Mouse (Mus musculus) kidney, embryonic 14.5 days (tissue): ENCODE measurements around the gene Nfat5. TPM values are rescaled to one million over a fixed set of nuclear protein-coding genes. Genes with fewer than 3 reads are reported as not detected.
A peak's percentile ranks its signal among the peaks of the same experiment; 100 is the strongest.

Source experiments
- ATAC-seq: fragments of 200-750 bp; cut with Nextera tagmentation; 2 replicates; pipeline ENCODE4 v1.8.0; 2017; ENCODE audit warnings: moderate number of reproducible peaks, mild to moderate bottlenecking, moderate TSS enrichment, moderate library complexity; ENCODE audit not compliant: low FRiP score, low TSS enrichment
- H3K27ac ChIP-seq: fragments of 300-500 bp; sonication (generic); 2 replicates; pipeline ENCODE4 v1.5.1; 2014; ENCODE audit warnings: low read depth, mild to moderate bottlenecking, low read length, moderate library complexity, mixed read lengths
- H3K27me3 ChIP-seq: fragments of 300-500 bp; sonication (generic); 2 replicates; pipeline ENCODE4 v1.6.1; 2014; ENCODE audit warnings: mild to moderate bottlenecking, low read length; ENCODE audit not compliant: control insufficient read depth, insufficient read depth
- H3K36me3 ChIP-seq: fragments of 300-500 bp; sonication (generic); 2 replicates; pipeline ENCODE4 v1.6.1; 2014; ENCODE audit warnings: low read length, mixed read lengths; ENCODE audit not compliant: control insufficient read depth, insufficient read depth
- H3K4me1 ChIP-seq: fragments of 300-500 bp; sonication (generic); 2 replicates; pipeline ENCODE4 v1.6.1; 2014; ENCODE audit warnings: low read length, mixed read lengths; ENCODE audit not compliant: control insufficient read depth, insufficient read depth
- H3K4me2 ChIP-seq: fragments of 300-500 bp; sonication (generic); replicated peaks from 2 replicates; pipeline ENCODE4 v1.6.1; 2014; ENCODE audit warnings: low read depth, mild to moderate bottlenecking, low read length
- H3K4me3 ChIP-seq: fragments of 300-500 bp; sonication (generic); 2 replicates; pipeline ENCODE4 v1.5.1; 2014; ENCODE audit warnings: mild to moderate bottlenecking, low read length
- H3K9ac ChIP-seq: fragments of 300-500 bp; sonication (generic); 2 replicates; pipeline ENCODE4 v1.6.1; 2014; ENCODE audit warnings: low read depth, mild to moderate bottlenecking, low read length, moderate library complexity
- H3K9me3 ChIP-seq: fragments of 300-500 bp; sonication (generic); 2 replicates; pipeline ENCODE4 v1.6.1; 2016; ENCODE audit warnings: low read length; ENCODE audit not compliant: control insufficient read depth
- WGBS: fragments of 180-500 bp; shearing (Covaris S2); extraction: QIAGEN DNeasy Blood & Tissue Kit; methylation state at CpG from one replicate; pipeline ENCODE4 v1.1.7; 2014; 5-methylcytosine and 5-hydroxymethylcytosine counted together
- polyA plus RNA-seq: library from polyadenylated mRNA; unstranded; fragments of >200 nt; fragmentation: Nextera tagmentation; extraction: Ambion mirVana; gene quantifications from 2 replicates; pipeline ENCODE4 v1.2.1, GENCODE M21; 2014

Nfat5 gene
- polyA plus RNA-seq, result 30.1 and 33.9 TPM in 2 replicates

DNA sequence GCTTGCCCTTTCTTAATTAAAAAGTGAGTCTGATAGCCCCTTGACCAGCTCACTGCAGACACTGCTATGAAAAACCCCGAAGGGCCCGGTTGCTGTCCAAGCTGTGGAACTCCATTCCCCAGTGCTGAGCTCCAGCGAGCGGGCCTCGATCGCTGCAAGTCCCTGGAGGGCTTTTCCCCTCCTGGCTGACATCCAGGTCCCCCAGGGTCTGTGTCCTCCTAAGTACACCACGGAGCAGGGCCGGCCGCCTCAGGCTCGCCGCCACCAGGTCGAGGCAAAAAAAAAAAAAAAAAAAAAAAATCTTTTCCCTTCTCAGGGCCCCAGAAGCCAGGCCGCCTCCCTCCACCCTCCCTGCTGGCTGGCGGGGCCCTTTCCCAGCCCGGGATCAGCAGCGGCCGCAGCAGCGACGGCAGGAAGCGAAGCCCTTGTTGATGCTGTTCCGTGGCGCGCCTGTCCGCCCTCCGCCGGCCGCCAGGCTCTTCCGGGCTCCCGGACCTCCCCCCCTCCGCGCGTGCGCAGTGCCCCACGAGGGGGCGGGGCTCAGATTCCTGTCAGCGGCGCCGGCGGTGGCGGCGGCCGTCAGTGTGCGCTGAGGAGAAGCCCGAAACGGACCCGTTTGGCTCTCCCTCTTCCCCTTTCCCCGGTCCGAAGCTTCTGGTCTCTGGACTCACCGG lies at the start of gene Nfat5:
TSS of gene Nfat5 (plus strand) at position 543 of the 674 bp plus-strand sequence.
- WGBS, result under 1% methylated on average over 48 of the region's 49 CpGs

DNA sequence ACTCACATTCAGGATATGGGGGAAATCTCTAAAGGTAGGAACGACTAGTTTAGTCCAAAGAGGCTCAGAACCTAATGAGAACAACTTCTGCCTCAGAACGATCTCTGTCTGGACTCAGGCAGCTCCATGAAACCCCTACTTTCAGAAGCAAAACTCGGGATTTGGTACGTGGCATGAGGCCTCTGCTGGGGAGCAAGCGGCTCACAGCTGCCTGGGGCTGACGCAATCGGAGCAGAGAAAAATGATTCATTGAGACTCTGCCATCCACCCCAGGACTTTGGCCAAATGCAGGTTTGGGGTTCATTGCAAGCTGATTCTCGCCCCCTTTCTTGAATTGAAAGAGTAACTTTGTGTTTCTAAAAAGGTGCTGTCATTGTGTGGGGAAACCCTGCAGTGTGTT lies 49.1 kb upstream of the Nfat5 start:
- 72% methylated on average over 8 of the region's 8 CpGs for WGBS
- Histone ChIP-seq H3K4me3 (no peak overlapping the region), H3K4me2 (no peak overlapping the region), H3K27me3 (no peaks in the 10 kb centered on the region), H3K4me1 (no peaks in the 10 kb centered on the region), H3K9me3 (no peaks in the 10 kb centered on the region), H3K9ac (no peak overlapping the region), H3K36me3 (no peaks in the 10 kb centered on the region), H3K27ac (no peak overlapping the region)
- ATAC-seq, result no peak

More for the DNA sequence above, at the start of gene Nfat5:
- H3K9me3 ChIP-seq, result no peaks in the 10 kb centered on the region
- H3K27me3 ChIP-seq, result no peaks in the 10 kb centered on the region
- H3K4me2 ChIP-seq, result peak within 1 kb of the TSS; percentile 63
- H3K4me1 ChIP-seq, result peaks cover 14% of the 10 kb centered on the region; the same call in 1 of the 2 replicates
- peak; percentile 96 for ATAC-seq
- peak within 1 kb of the TSS; percentile 96 for H3K9ac ChIP-seq
- peak within 1 kb of the TSS; percentile 100 for H3K4me3 ChIP-seq
- H3K27ac ChIP-seq, result peak within 1 kb of the TSS; percentile 98
- peaks cover 3% of the 10 kb centered on the region; the same call in 1 of the 2 replicates for H3K36me3 ChIP-seq

DNA sequence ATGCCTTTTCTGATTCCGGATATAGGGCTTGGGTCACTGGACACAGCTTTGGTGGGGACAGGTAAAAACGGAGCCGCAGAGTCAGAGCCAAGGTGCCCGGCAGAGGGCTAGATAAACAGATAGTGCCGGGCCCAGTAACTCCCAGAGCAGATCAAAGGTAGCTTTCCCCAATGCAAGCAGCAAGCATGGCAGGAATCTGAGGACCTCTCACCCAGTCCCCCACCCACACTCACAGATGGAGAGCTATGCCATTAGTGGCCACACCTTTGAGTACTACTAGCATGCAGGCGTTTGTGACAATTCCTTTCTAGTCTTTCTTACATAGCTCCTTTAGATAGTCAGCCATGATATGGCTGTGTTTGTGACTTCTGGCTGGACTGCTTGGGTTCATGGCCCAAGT lies 44.8 kb upstream of the Nfat5 start:
- H3K36me3 ChIP-seq, result no peaks in the 10 kb centered on the region
- no peak overlapping the region for H3K9ac ChIP-seq
- ATAC-seq, result no peak
- H3K9me3 ChIP-seq, result no peaks in the 10 kb centered on the region
- no peaks in the 10 kb centered on the region for H3K27me3 ChIP-seq
- no peak overlapping the region for H3K4me2 ChIP-seq
- peaks cover 17% of the 10 kb centered on the region for H3K4me1 ChIP-seq
- WGBS, result 57% methylated on average over 6 of the region's 6 CpGs
- no peak overlapping the region for H3K4me3 ChIP-seq
- H3K27ac ChIP-seq, result no peak overlapping the region

DNA sequence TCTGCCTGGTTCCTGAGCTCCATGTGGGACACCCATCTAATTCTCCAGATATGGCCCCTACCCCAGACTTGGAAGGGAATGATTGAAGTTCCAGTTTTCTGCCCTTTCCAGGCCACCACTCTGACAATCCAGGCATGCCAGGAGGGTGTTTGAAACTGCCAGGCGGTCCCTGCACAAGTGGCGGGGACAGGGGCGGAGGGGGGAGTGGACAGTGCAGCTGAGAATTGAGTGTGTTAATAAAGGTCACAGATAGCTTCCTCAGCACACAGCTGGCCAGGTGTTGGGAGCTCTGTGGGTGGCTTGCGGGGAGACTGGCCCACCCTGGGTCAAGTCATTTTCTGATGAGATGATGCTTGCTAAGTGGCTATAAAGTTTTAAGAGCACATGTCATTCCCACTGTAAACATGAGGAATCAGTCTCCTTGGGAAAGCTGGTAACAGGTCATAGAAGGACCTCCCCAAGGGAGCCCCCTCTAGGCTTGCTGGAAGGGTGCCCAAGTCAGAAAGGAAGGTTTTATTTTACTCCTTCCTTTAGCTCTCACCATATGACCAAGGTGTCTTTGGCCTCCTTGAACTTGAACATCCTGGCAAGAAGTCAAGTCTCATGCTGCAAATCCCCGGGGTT lies 41.7 kb upstream of the Nfat5 start:
- H3K9ac ChIP-seq, result no peak overlapping the region
- no peak overlapping the region for H3K27ac ChIP-seq
- 39% methylated on average over 5 of the region's 5 CpGs for WGBS
- no peak overlapping the region for H3K4me3 ChIP-seq
- no peaks in the 10 kb centered on the region for H3K36me3 ChIP-seq
- no peaks in the 10 kb centered on the region for H3K9me3 ChIP-seq
- no peak overlapping the region for H3K4me2 ChIP-seq
- ATAC-seq, result peak; percentile 58; the same call in 1 of the 2 replicates
- peaks cover 17% of the 10 kb centered on the region for H3K4me1 ChIP-seq
- H3K27me3 ChIP-seq, result no peaks in the 10 kb centered on the region

DNA sequence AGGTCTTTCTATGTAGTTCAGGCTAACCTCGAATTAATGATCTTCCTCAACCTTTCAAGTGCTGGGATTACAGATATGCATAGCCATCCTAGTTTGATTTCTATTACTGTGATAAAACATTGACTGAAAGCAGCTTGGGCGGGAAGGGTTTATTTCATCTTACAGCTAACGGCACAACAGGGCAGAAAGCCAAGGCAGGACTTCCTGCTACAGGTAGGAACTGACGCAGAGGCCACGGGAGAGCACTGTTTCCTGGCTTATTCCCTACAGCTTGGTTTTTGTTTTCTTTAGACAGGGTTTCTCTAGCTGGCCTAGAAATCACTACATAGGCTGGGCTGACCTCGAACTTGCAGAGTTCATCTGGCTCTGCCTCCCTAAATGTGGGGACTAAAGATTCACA lies 40.1 kb upstream of the Nfat5 start:
- whole genome bisulfite sequencing, result 38% methylated on average over 6 of the region's 6 CpGs
- H3K4me3 ChIP-seq, result no peak overlapping the region
- no peaks in the 10 kb centered on the region for H3K36me3 ChIP-seq
- H3K27ac ChIP-seq, result no peak overlapping the region
- H3K4me1 ChIP-seq, result peaks cover 21% of the 10 kb centered on the region
- no peaks in the 10 kb centered on the region for H3K27me3 ChIP-seq
- H3K9me3 ChIP-seq, result no peaks in the 10 kb centered on the region
- ATAC-seq, result no peak
- no peak overlapping the region for H3K9ac ChIP-seq
- H3K4me2 ChIP-seq, result no peak overlapping the region

DNA sequence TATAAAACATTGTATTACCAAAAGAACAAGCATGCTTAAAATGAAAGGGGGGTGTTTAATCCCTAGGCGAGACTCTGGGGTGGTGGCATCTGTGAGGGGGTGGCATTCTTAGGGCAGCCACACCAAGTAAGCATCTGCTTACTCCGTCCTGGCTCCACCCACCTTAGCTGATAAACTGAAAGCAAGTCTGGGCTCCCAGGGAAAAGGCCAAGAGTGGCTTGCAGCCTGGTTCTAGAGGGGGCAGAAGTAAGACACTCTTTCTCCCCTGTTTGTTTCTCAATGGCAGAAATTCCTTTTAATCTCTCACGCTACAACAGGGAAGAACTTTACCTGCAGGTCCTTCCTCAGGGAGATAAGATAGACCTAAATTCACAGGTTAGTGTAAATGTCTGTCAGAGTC lies 38.9 kb upstream of the Nfat5 start:
- WGBS, result 70% methylated on average over 3 of the region's 3 CpGs
- Histone ChIP-seq H3K27me3 (no peaks in the 10 kb centered on the region), H3K4me1 (peaks cover 21% of the 10 kb centered on the region), H3K4me2 (no peak overlapping the region), H3K36me3 (no peaks in the 10 kb centered on the region), H3K9ac (no peak overlapping the region), H3K9me3 (no peaks in the 10 kb centered on the region), H3K4me3 (no peak overlapping the region), H3K27ac (no peak overlapping the region; the same call in 1 of the 2 replicates)
- ATAC-seq, result no peak

GRCm38 (mm10) chr8:107254951-107255457 lies 38.3 kb upstream of the Nfat5 start:
- H3K9ac ChIP-seq, result no peak overlapping the region
- no peak overlapping the region for H3K4me3 ChIP-seq
- ATAC-seq, result 0 out of 2 replicates have a peak, but pooled peaks have one; percentile 21
- H3K4me2 ChIP-seq, result no peak overlapping the region
- no peak overlapping the region; the same call in 1 of the 2 replicates for H3K27ac ChIP-seq
- H3K36me3 ChIP-seq, result no peaks in the 10 kb centered on the region
- H3K27me3 ChIP-seq, result no peaks in the 10 kb centered on the region
- H3K4me1 ChIP-seq, result peaks cover 21% of the 10 kb centered on the region
- H3K9me3 ChIP-seq, result no peaks in the 10 kb centered on the region
- 67% methylated on average over 11 of the region's 11 CpGs for WGBS

- no peak overlapping the region for H3K4me2 ChIP-seq
- 71% methylated on average over 5 of the region's 5 CpGs for WGBS
- no peaks in the 10 kb centered on the region for H3K27me3 ChIP-seq
- no peak overlapping the region for H3K4me3 ChIP-seq
- H3K9me3 ChIP-seq, result no peaks in the 10 kb centered on the region
- H3K27ac ChIP-seq, result no peak overlapping the region
- no peak overlapping the region for H3K9ac ChIP-seq
- peaks cover 8% of the 10 kb centered on the region; the same call in 1 of the 2 replicates for H3K4me1 ChIP-seq
- ATAC-seq, result no peak
- no peaks in the 10 kb centered on the region for H3K36me3 ChIP-seq
Observed at GRCm38 (mm10) chr8:107257223-107257622, 36.0 kb upstream of the Nfat5 start.

- H3K36me3 ChIP-seq, result no peaks in the 10 kb centered on the region
- H3K9me3 ChIP-seq, result no peaks in the 10 kb centered on the region
- peaks cover 4% of the 10 kb centered on the region; the same call in 1 of the 2 replicates for H3K4me1 ChIP-seq
- no peak overlapping the region for H3K4me2 ChIP-seq
- H3K4me3 ChIP-seq, result no peak overlapping the region
- no peak overlapping the region for H3K9ac ChIP-seq
- ATAC-seq, result no peak
- H3K27me3 ChIP-seq, result no peaks in the 10 kb centered on the region
- H3K27ac ChIP-seq, result no peak overlapping the region
- 89% methylated on average over 6 of the region's 6 CpGs for WGBS
Observed at GRCm38 (mm10) chr8:107260120-107260519, 33.1 kb upstream of the Nfat5 start.
